Mouse (Mus musculus): Measurements from ENCODE around the gene Gm10800.
"Not testable (repeated sequence)": the region's sequence is repeated elsewhere in the genome, so short reads cannot be mapped to it uniquely, and the experiment has no call there.

The Gm10800 gene

DNA sequence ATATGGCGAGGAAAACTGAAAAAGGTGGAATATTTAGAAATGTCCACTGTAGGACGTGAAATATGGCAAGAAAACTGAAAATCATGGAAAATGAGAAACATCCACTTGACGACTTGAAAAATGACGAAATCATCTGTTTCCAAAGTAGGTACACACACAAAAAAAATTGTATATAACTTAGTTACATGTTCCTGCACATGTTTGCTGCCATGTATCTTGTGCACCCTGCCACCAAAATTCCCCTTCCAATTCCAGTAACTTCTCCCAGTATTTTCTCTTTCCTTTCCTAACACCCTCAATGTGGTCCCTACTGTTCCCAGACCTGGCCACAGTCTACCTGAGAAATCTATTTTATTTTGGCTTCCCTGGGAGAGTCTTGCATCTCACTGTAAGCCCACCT, at the start of gene Gm10800:
Gene Gm10800, minus strand, starts transcription at position 101 of the 400 bp plus-strand sequence.
- not testable (repeated sequence) for DNase-seq

DNA sequence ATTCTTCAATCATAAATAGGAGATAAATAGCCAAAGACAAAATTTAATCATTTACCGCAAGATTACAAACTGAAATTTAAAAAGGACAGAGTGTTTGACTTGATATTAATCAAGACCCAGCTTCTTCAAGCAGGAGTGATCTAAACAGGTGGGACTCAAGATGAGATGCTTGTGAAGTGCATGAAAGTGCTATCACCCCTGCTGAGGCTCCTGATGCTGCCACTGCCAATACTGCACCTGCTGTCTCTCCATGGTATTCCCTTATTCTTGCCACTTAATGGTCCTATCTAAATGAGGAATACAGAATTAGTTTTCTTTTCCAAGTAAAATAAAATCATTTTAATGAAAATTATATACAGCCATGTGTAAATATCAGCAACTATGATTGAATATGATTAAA, 30.4 kb upstream of the Gm10800 start:
- peak in 1 of 2 experiments; percentile 2 for DNase-seq

DNA sequence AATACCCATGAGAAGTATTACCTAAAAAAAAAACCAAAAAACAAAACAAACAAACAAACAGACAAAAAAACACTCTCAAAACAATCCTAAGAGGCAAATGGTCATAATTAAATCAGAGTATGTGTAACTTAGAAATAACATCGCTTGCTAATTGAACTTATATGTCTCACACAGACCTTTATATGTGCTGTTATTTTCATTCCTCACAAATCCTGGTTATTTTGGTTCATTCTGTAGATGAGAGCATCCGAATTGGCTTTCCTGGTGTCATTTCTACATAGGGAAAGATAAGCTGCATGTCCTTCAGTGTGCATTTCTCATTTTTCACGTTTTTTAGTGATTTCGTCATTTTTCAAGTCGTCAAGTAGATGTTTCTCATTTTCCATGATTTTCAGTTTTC, 5.2 kb downstream of the Gm10800 start, which contains the start of gene Gm10801:
Gene Gm10801, plus strand, starts transcription at position 301 of the 400 bp plus-strand sequence.
- not testable (repeated sequence) for DNase-seq
